In genomic region chr7:116120737-116121136, GRCm38 (mm10) we compare ENCODE assay signal across 12 mouse cellular contexts.
"Had no signal": no experiment of that assay in that cellular context is flagged by ENCODE, and none has a peak within 500 bp of the region (broad histone marks: within the 10 kb centered on the region; RNA-seq: fewer than 3 reads in every experiment).

No protein-coding gene starts in this region.

- ATAC-seq: intestine, embryonic 16.5 days; liver, embryonic 12.5 days had no signal

- H3K36me3 ChIP-seq: kidney, embryonic 15.5 days; limb, embryonic 10.5 days; liver, embryonic 12.5 days; neural tube, embryonic 13.5 days had no signal

- H3K4me2 ChIP-seq: kidney, embryonic 15.5 days; liver, embryonic 12.5 days; neural tube, embryonic 13.5 days had no signal

- H3K4me1 ChIP-seq: kidney, embryonic 15.5 days; liver, embryonic 12.5 days had no signal

- DNase-seq: kidney, adult 2 months; kidney, postnatal 14 days; retina, postnatal 1 day; right cerebral cortex, postnatal 4 days; spleen, adult 18-20 months; thymus, postnatal 36 days had no signal

- H3K9me3 ChIP-seq: kidney, embryonic 15.5 days; limb, embryonic 10.5 days; liver, embryonic 12.5 days; neural tube, embryonic 13.5 days had no signal

- H3K27me3 ChIP-seq: kidney, embryonic 15.5 days; liver, embryonic 12.5 days; neural tube, embryonic 13.5 days had no signal

- H3K9ac ChIP-seq: kidney, embryonic 15.5 days; liver, embryonic 12.5 days; neural tube, embryonic 13.5 days had no signal

- H3K4me3 ChIP-seq: kidney, embryonic 15.5 days; left cerebral cortex, adult 2 months; limb, embryonic 10.5 days; liver, embryonic 12.5 days; neural tube, embryonic 13.5 days had no signal

- H3K27ac ChIP-seq: kidney, embryonic 15.5 days; left cerebral cortex, adult 2 months; limb, embryonic 10.5 days; liver, embryonic 12.5 days; neural tube, embryonic 13.5 days had no signal
